Mouse (Mus musculus) forebrain, embryonic 10.5 days (tissue): ENCODE measurements around the gene Pth2r. TPM values are rescaled to one million over a fixed set of nuclear protein-coding genes. Genes with fewer than 3 reads are reported as not detected.

Experiments used
- DNase-seq: peaks from one replicate; pipeline ENCODE4 v3.0.0-alpha.2; 2017; ENCODE audit warnings: low spot score; ENCODE audit errors: extremely low spot score
- H3K27ac ChIP-seq: fragments of 300-500 bp; sonication (generic); 2 replicates; pipeline ENCODE4 v1.5.1; 2016; ENCODE audit warnings: mild to moderate bottlenecking
- H3K27me3 ChIP-seq: fragments of 300-500 bp; sonication (generic); 2 replicates; pipeline ENCODE4 v1.6.1; 2016; ENCODE audit warnings: mild to moderate bottlenecking; ENCODE audit not compliant: poor library complexity, severe bottlenecking
- H3K36me3 ChIP-seq: fragments of 300-500 bp; sonication (generic); replicated peaks from 2 replicates; pipeline ENCODE4 v1.6.1; 2016; ENCODE audit warnings: mild to moderate bottlenecking, moderate library complexity
- H3K4me1 ChIP-seq: fragments of 300-500 bp; sonication (generic); 2 replicates; pipeline ENCODE4 v1.6.1; 2016
- H3K4me3 ChIP-seq: fragments of 300-500 bp; sonication (generic); 2 replicates; pipeline ENCODE4 v1.5.1; 2016; ENCODE audit warnings: mild to moderate bottlenecking, moderate library complexity
- H3K9me3 ChIP-seq: fragments of 300-500 bp; sonication (generic); 2 replicates; pipeline ENCODE4 v1.6.1; 2016; ENCODE audit warnings: mild to moderate bottlenecking, moderate library complexity
- whole genome bisulfite sequencing: fragments of 180-500 bp; shearing (Covaris S2); methylation state at CpG from one replicate; pipeline ENCODE4 v1.1.7; 2016; 5-methylcytosine and 5-hydroxymethylcytosine counted together
- polyA plus RNA-seq: library from polyadenylated mRNA; unstranded; fragments of >200 nt; fragmentation: Nextera tagmentation; extraction: Ambion mirVana; gene quantifications from 2 replicates; pipeline ENCODE4 v1.2.1, GENCODE M21; 2016

The Pth2r gene
- polyA plus RNA-seq, 1 experiment from 2014 or later, result 0.38 TPM

GRCm38 (mm10) chr1:65340240-65340639, 58.4 kb downstream of the Pth2r start:
- 78% methylated on average over 2 of the region's 2 CpGs for WGBS

GRCm38 (mm10) chr1:65352979-65353378, 71.1 kb downstream of the Pth2r start:
- H3K36me3 ChIP-seq, result no peaks in the 10 kb centered on the region
- DNase-seq, result no peak
- peaks cover 5% of the 10 kb centered on the region; the same call in 1 of the 2 replicates for H3K4me1 ChIP-seq
- no peaks in the 10 kb centered on the region for H3K27me3 ChIP-seq
- no peak overlapping the region for H3K4me3 ChIP-seq
- peaks cover 3% of the 10 kb centered on the region; the same call in 1 of the 2 replicates for H3K9me3 ChIP-seq
- H3K27ac ChIP-seq, result no peak overlapping the region
- WGBS, result 51% methylated on average over 2 of the region's 2 CpGs

More at GRCm38 (mm10) chr1:65340240-65340639, 58.4 kb downstream of the Pth2r start:
- Histone ChIP-seq H3K9me3 (no peaks in the 10 kb centered on the region), H3K36me3 (no peaks in the 10 kb centered on the region), H3K27ac (no peak overlapping the region), H3K4me3 (no peak overlapping the region), H3K27me3 (no peaks in the 10 kb centered on the region), H3K4me1 (no peaks in the 10 kb centered on the region)
- DNase-seq, result no peak

GRCm38 (mm10) chr1:65354153-65354552, 72.3 kb downstream of the Pth2r start:
- H3K27ac ChIP-seq, result no peak overlapping the region
- H3K27me3 ChIP-seq, result no peaks in the 10 kb centered on the region
- no peak for DNase-seq
- peaks cover 5% of the 10 kb centered on the region; the same call in 1 of the 2 replicates for H3K4me1 ChIP-seq
- H3K4me3 ChIP-seq, result no peak overlapping the region
- H3K36me3 ChIP-seq, result no peaks in the 10 kb centered on the region
- peaks cover 3% of the 10 kb centered on the region; the same call in 1 of the 2 replicates for H3K9me3 ChIP-seq

- H3K27ac ChIP-seq, result no peak overlapping the region
- no peaks in the 10 kb centered on the region for H3K27me3 ChIP-seq
- DNase-seq, result peak; percentile 48
- H3K4me3 ChIP-seq, result no peak overlapping the region
- H3K4me1 ChIP-seq, result no peaks in the 10 kb centered on the region
- H3K36me3 ChIP-seq, result no peaks in the 10 kb centered on the region
- no peaks in the 10 kb centered on the region for H3K9me3 ChIP-seq
- 31% methylated on average over 15 of the region's 15 CpGs for WGBS
These were observed 106.5 kb downstream of the Pth2r start for GRCm38 (mm10) chr1:65388328-65388727.

GRCm38 (mm10) chr1:65389621-65390020, 107.8 kb downstream of the Pth2r start:
- H3K27me3 ChIP-seq, result no peaks in the 10 kb centered on the region
- DNase-seq, result no peak
- WGBS, result 99% methylated on average over 15 of the region's 15 CpGs
- H3K4me1 ChIP-seq, result no peaks in the 10 kb centered on the region
- H3K9me3 ChIP-seq, result no peaks in the 10 kb centered on the region
- no peak overlapping the region for H3K4me3 ChIP-seq
- no peaks in the 10 kb centered on the region for H3K36me3 ChIP-seq
- no peak overlapping the region for H3K27ac ChIP-seq

- Histone ChIP-seq H3K27ac (no peak overlapping the region), H3K4me1 (no peaks in the 10 kb centered on the region), H3K36me3 (no peaks in the 10 kb centered on the region), H3K9me3 (no peaks in the 10 kb centered on the region), H3K4me3 (no peak overlapping the region), H3K27me3 (no peaks in the 10 kb centered on the region)
- 89% methylated on average over 5 of the region's 5 CpGs for WGBS
- DNase-seq, result no peak
These were observed 125.6 kb downstream of the Pth2r start for GRCm38 (mm10) chr1:65407441-65407840.

- WGBS, result 93% methylated on average over 2 of the region's 2 CpGs
- no peaks in the 10 kb centered on the region for H3K36me3 ChIP-seq
- no peaks in the 10 kb centered on the region for H3K27me3 ChIP-seq
- H3K4me3 ChIP-seq, result no peak overlapping the region
- no peaks in the 10 kb centered on the region for H3K9me3 ChIP-seq
- DNase-seq, result no peak
- no peaks in the 10 kb centered on the region for H3K4me1 ChIP-seq
- H3K27ac ChIP-seq, result no peak overlapping the region
These were observed 139.1 kb downstream of the Pth2r start for GRCm38 (mm10) chr1:65420909-65421308.

- no peaks in the 10 kb centered on the region for H3K36me3 ChIP-seq
- no peak overlapping the region for H3K4me3 ChIP-seq
- H3K27ac ChIP-seq, result no peak overlapping the region
- no peaks in the 10 kb centered on the region for H3K27me3 ChIP-seq
- no peak for DNase-seq
- no peaks in the 10 kb centered on the region for H3K4me1 ChIP-seq
- no peaks in the 10 kb centered on the region for H3K9me3 ChIP-seq
These were observed 140.7 kb downstream of the Pth2r start for GRCm38 (mm10) chr1:65422501-65423010.

Other genes starting within 250 kb of the Pth2r start
- 0.22 and 0.37 TPM in 2 replicates for gene Akr1cl, start 249.3 kb upstream of the Pth2r start, polyA plus RNA-seq
- 2.0 and 2.9 TPM in 2 replicates for gene Cryge, start 230.9 kb upstream of the Pth2r start, polyA plus RNA-seq
- not detected in 2 replicates for gene Crygd, start 218.6 kb upstream of the Pth2r start, polyA plus RNA-seq
- gene Crygc, start 208.4 kb upstream of the Pth2r start, polyA plus RNA-seq, result 0.37 and 0.64 TPM in 2 replicates
- not detected in 2 replicates for gene Crygb, start 199.8 kb upstream of the Pth2r start, polyA plus RNA-seq
- gene Cryga, start 178.7 kb upstream of the Pth2r start, polyA plus RNA-seq, result not detected in 2 replicates
- not detected in 2 replicates for gene Gm28845, start 162.5 kb upstream of the Pth2r start, polyA plus RNA-seq
- gene D630023F18Rik, start 158.8 kb upstream of the Pth2r start, polyA plus RNA-seq, result 0.14 and 0.25 TPM in 2 replicates
- 245 and 249 TPM in 2 replicates for gene Idh1, start 95.6 kb upstream of the Pth2r start, polyA plus RNA-seq
- 13.1 and 16.3 TPM in 2 replicates for gene Pikfyve, start 95.4 kb upstream of the Pth2r start, polyA plus RNA-seq